ENCODE assay signal across 8 mouse cellular contexts in the genomic region with DNA sequence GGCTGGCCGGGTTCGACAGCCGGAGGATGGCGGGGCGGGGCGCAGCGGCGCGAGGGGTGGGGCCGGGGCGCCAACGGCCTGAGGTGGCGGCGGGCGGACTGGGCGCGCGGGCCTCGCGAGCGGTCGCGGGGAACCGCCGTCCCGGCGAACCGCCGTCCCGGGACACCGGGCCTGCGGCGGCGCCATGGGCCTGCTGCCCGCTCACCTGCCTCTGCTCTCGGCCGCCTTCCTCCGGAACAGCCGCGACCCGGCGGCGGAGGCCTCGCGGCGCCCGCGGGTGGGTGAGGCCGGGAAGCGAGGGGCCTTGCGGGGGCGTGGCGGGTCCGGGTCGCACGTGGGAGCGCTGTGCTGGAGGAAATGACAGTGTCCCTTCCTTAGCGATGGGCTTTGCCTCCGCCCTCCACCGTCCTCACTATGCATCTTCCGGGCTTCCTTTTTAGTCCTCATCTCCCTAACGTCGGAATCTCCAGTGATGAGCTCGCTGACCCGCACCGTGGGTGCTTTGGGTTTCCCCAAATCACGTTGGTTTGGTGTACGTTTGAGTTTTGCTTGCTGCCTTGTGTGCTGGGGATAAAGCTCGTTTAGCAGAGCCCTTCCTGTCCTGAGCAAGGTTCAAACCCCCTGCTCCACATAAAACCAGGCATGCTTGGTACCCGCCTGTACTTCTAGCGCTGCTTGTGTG. TPM values are rescaled to one million over a fixed set of nuclear protein-coding genes. Genes with fewer than 3 reads are reported as not detected.
DNase-seq lines count a peak whose midpoint lies in the region; ATAC-seq and TF ChIP-seq lines count a peak whose summit lies in the region.

No protein-coding gene starts in this region.

- H3K9me3 ChIP-seq in CH12.LX (replicated peaks; ENCODE audit: low read length) = peaks cover 3% of the 10 kb centered on the region
- H3K9me3 ChIP-seq in embryonic facial prominence, embryonic 13.5 days = no peaks in the 10 kb centered on the region
- H3K9me3 ChIP-seq in heart, embryonic 14.5 days (ENCODE audit: control insufficient read depth, low read length) = no peaks in the 10 kb centered on the region

- DNase-seq in 3T3-L1 (ENCODE audit: low read depth, low spot score) (peak; percentile 39), CH12.LX (ENCODE audit: extremely low read depth) (peak; percentile 41)
- DNase-seq in left cerebral cortex, postnatal 10 days (ENCODE audit: extremely low spot score in 1 of 2, low spot score in 2 of 2) = peak; percentile 19 to 75
- no peak for DNase-seq in layer of hippocampus, adult 9-10 months (ENCODE audit: low spot score)

- peaks cover 0 to 35% of the 10 kb centered on the region in 2 experiments for H3K36me3 ChIP-seq in CH12.LX (replicated peaks in 1 of 2; ENCODE audit: control insufficient read depth in 1 of 2, insufficient read depth in 1 of 2, low read length in 1 of 2)
- H3K36me3 ChIP-seq in embryonic facial prominence, embryonic 13.5 days = no peaks in the 10 kb centered on the region
- no peaks in the 10 kb centered on the region for H3K36me3 ChIP-seq in heart, embryonic 14.5 days (ENCODE audit: control insufficient read depth, insufficient read depth, low read length)
- no peaks in the 10 kb centered on the region for H3K36me3 ChIP-seq in macrophage (ENCODE audit: inconsistent target)
- no peaks in the 10 kb centered on the region for H3K36me3 ChIP-seq in small intestine, adult 2 months (ENCODE audit: control insufficient read depth, insufficient read depth, low read length)

- H3K4me2 ChIP-seq in CH12.LX (ENCODE audit: insufficient read depth, low read depth, poor library complexity, severe bottlenecking) = peak overlapping the region; percentile 79
- H3K4me2 ChIP-seq in embryonic facial prominence, embryonic 13.5 days = peak overlapping the region; percentile 93
- H3K4me2 ChIP-seq in heart, embryonic 14.5 days (ENCODE audit: low read length) = peak overlapping the region; percentile 94

- TF ChIP-seq CTCF in CH12.LX (conservative IDR thresholded peaks at IDR 0.05 in 1 of 2, IDR thresholded peaks at IDR 0.05 in 1 of 2; ENCODE audit: low read depth in 2 of 2, low read length in 2 of 2) = no peak
- TF ChIP-seq CTCF in small intestine, adult 2 months (IDR thresholded peaks at IDR 0.05; ENCODE audit: extremely low read depth, insufficient read length, insufficient replicate concordance, low read depth, low read length) = no peak

- H3K79me2 ChIP-seq in CH12.LX (replicated peaks; ENCODE audit: control insufficient read depth, extremely low read depth, insufficient read depth, poor library complexity, severe bottlenecking) (peaks cover 20% of the 10 kb centered on the region), macrophage (ENCODE audit: inconsistent target) (peaks cover 50% of the 10 kb centered on the region)

- ATAC-seq in embryonic facial prominence, embryonic 13.5 days (ENCODE audit: insufficient number of reproducible peaks, insufficient read depth, low FRiP score, low TSS enrichment, low read depth) = peak; percentile 70
- peak; percentile 65 for ATAC-seq in heart, embryonic 14.5 days (ENCODE audit: insufficient number of reproducible peaks, insufficient read depth, low FRiP score, low read depth)

- WGBS in embryonic facial prominence, embryonic 13.5 days = under 1% methylated on average over 71 of the region's 71 CpGs
- WGBS in heart, embryonic 14.5 days = 2% methylated on average over 38 of the region's 71 CpGs
- WGBS in macrophage (ENCODE audit: missing documents) = under 1% methylated on average over 51 of the region's 71 CpGs
- WGBS in small intestine, adult 2 months = 1% methylated on average over 71 of the region's 71 CpGs

- H3K27me3 ChIP-seq in CH12.LX (replicated peaks) = no peaks in the 10 kb centered on the region
- no peaks in the 10 kb centered on the region for H3K27me3 ChIP-seq in embryonic facial prominence, embryonic 13.5 days
- no peaks in the 10 kb centered on the region for H3K27me3 ChIP-seq in heart, embryonic 14.5 days (ENCODE audit: control insufficient read depth, insufficient read depth, low read length)
- H3K27me3 ChIP-seq in small intestine, adult 2 months (ENCODE audit: control insufficient read depth, insufficient read depth, low read length) = no peaks in the 10 kb centered on the region

- intact Hi-C loops in left cerebral cortex, postnatal 10 days (cut with DNase I) = loop anchor here (10.0 kb wide), 1 partner anchor 250 kb away; no protein-coding TSS in a partner anchor

- H3K4me1 ChIP-seq in CH12.LX (ENCODE audit: control insufficient read depth in 1 of 2, insufficient read depth in 2 of 2) = peaks cover 4 to 23% of the 10 kb centered on the region in 2 experiments; a peak in 3 of 4 replicates
- peaks cover 15% of the 10 kb centered on the region for H3K4me1 ChIP-seq in embryonic facial prominence, embryonic 13.5 days
- H3K4me1 ChIP-seq in heart, embryonic 14.5 days (ENCODE audit: control insufficient read depth in 2 of 2, insufficient read depth in 2 of 2, low read length in 2 of 2) = peaks cover 5 to 13% of the 10 kb centered on the region in 2 experiments
- peaks cover 3% of the 10 kb centered on the region; the same call in 1 of the 2 replicates for H3K4me1 ChIP-seq in small intestine, adult 2 months (ENCODE audit: control insufficient read depth, insufficient read depth, insufficient read length, low read length)

- in situ Hi-C loops in CH12.LX (cut with MboI; ENCODE audit: low pct_ligation_motif_present, low pct_unique_long_range_greater_than_20kb, low sequenced_read_pairs) = loop anchor here (25.0 kb wide), 2 partner anchors 233 to 433 kb away; no protein-coding TSS in a partner anchor

- no peak for TF ChIP-seq POLR2A in CH12.LX (IDR thresholded peaks at IDR 0.05; ENCODE audit: low read depth, low read length)
- no peak for TF ChIP-seq POLR2A in small intestine, adult 2 months (IDR thresholded peaks at IDR 0.05; ENCODE audit: low read depth, low read length)

- peak overlapping the region; percentile 74 for H3K9ac ChIP-seq in CH12.LX (ENCODE audit: insufficient read depth, low read depth)
- H3K9ac ChIP-seq in embryonic facial prominence, embryonic 13.5 days = peak overlapping the region; percentile 92
- peak overlapping the region; percentile 94 for H3K9ac ChIP-seq in heart, embryonic 14.5 days (ENCODE audit: low read length)

- dilution Hi-C loops in CH12.LX (cut with MboI; ENCODE audit: extremely low pct_ligation_motif_present, extremely low pct_unique_long_range_greater_than_20kb, low sequenced_read_pairs) = no loop called here

- H3K4me3 ChIP-seq in CH12.LX (replicated peaks in 1 of 3; ENCODE audit: low read depth in 2 of 3, low read length in 2 of 3, poor library complexity in 1 of 3) (peak overlapping the region; percentile 86 to 96 (median 90)), macrophage (ENCODE audit: inconsistent target) (peak overlapping the region; percentile 65)
- H3K4me3 ChIP-seq in embryonic facial prominence, embryonic 13.5 days = peak overlapping the region; percentile 95
- H3K4me3 ChIP-seq in heart, embryonic 14.5 days (ENCODE audit: control insufficient read depth in 1 of 2, insufficient read depth in 1 of 2, low read depth in 1 of 2, low read length in 2 of 2) = peak overlapping the region; percentile 94 to 96
- peak overlapping the region; percentile 93 for H3K4me3 ChIP-seq in small intestine, adult 2 months (ENCODE audit: low read depth, low read length)

- TF ChIP-seq RAD21 in CH12.LX (IDR thresholded peaks at IDR 0.05; ENCODE audit: low read depth, low read length) = no peak

- TF ChIP-seq EP300 in CH12.LX (IDR thresholded peaks at IDR 0.05; ENCODE audit: low read length) = no peak

- H3K27ac ChIP-seq in CH12.LX (ENCODE audit: insufficient read depth, low read depth) (no peak overlapping the region), macrophage (peak overlapping the region; percentile 40)
- peak overlapping the region; percentile 86 for H3K27ac ChIP-seq in embryonic facial prominence, embryonic 13.5 days
- peak overlapping the region; percentile 22 to 66; a peak in 3 of 4 replicates for H3K27ac ChIP-seq in heart, embryonic 14.5 days (replicated peaks in 1 of 2; ENCODE audit: control insufficient read depth in 1 of 2, insufficient read depth in 1 of 2, low read depth in 2 of 2, low read length in 2 of 2)
- no peak overlapping the region; the same call in 1 of the 2 replicates for H3K27ac ChIP-seq in small intestine, adult 2 months (ENCODE audit: insufficient read depth, low read depth, low read length)

RNA-seq across cellular contexts. Expression of gene Wdr48, which starts 0.5 kb away (rescaled TPM):
- total RNA-seq in CH12.LX (2012; rRNA removed) (26.7 and 26.9 TPM in 2 replicates), CH12.LX (2014; rRNA removed) (31.0 and 32.3 TPM in 2 replicates)
- polyA plus RNA-seq in CH12.LX (2012; ENCODE audit: insufficient read length, low read depth) (31.6 and 32.0 TPM in 2 replicates), macrophage (2018) (25.1 to 40.5 TPM (median 29.3 TPM) in 3 replicates)
- 53.3 and 58.1 TPM in 2 replicates for polyA plus RNA-seq in embryonic facial prominence, embryonic 13.5 days (2015; fragmentation: Nextera tagmentation; extraction: Ambion mirVana)
- 36.1 and 38.9 TPM in 2 replicates for polyA plus RNA-seq in heart, embryonic 14.5 days (2014; fragmentation: Nextera tagmentation; extraction: Ambion mirVana)
- total RNA-seq in left cerebral cortex, postnatal 10 days (2021) = 10 to 100 TPM; 75.7 to 85.8 TPM
- total RNA-seq in macrophage (2018; cell fraction: chromatin; rRNA removed) = 100 to 1,000 TPM in 24 of 26 experiments, 10 to 100 TPM in 2; 92.3 to 311 (median 134) TPM
- total RNA-seq in macrophage (2018; cell fraction: cytosol; rRNA removed) = 10 to 100 TPM; 29.0 to 47.5 (median 32.7) TPM
- total RNA-seq in macrophage (2018; cell fraction: nucleus; rRNA removed) = 100 to 1,000 TPM in 7 of 26 experiments, 10 to 100 TPM in 19; 51.1 to 167 (median 78.9) TPM
- 8.6 and 15.5 TPM in 2 replicates for polyA plus RNA-seq in small intestine, adult 2 months (2012; rRNA removed)

RNA-seq across cellular contexts. Expression of gene Gorasp1, which starts 42.2 kb away (rescaled TPM):
- total RNA-seq in CH12.LX (2012; rRNA removed) (10.9 and 12.6 TPM in 2 replicates), CH12.LX (2014; rRNA removed) (8.7 TPM in 2 replicates)
- polyA plus RNA-seq in CH12.LX (2012; ENCODE audit: insufficient read length, low read depth) (8.6 and 9.2 TPM in 2 replicates), macrophage (2018) (5.6 to 12.2 TPM (median 9.6 TPM) in 3 replicates)
- 28.0 and 31.9 TPM in 2 replicates for polyA plus RNA-seq in embryonic facial prominence, embryonic 13.5 days (2015; fragmentation: Nextera tagmentation; extraction: Ambion mirVana)
- polyA plus RNA-seq in heart, embryonic 14.5 days (2014; fragmentation: Nextera tagmentation; extraction: Ambion mirVana) = 19.5 and 23.2 TPM in 2 replicates
- 10 to 100 TPM; 26.1 to 26.2 TPM for total RNA-seq in left cerebral cortex, postnatal 10 days (2021)
- total RNA-seq in macrophage (2018; cell fraction: chromatin; rRNA removed) = 10 to 100 TPM in 11 of 26 experiments, 1 to 10 TPM in 15; 1.7 to 16.2 (median 8.2) TPM
- 10 to 100 TPM in 14 of 26 experiments, 1 to 10 TPM in 12; 4.2 to 15.1 (median 10.6) TPM for total RNA-seq in macrophage (2018; cell fraction: cytosol; rRNA removed)
- 10 to 100 TPM in 9 of 26 experiments, 1 to 10 TPM in 17; 2.4 to 24.8 (median 6.7) TPM for total RNA-seq in macrophage (2018; cell fraction: nucleus; rRNA removed)
- 9.7 and 11.7 TPM in 2 replicates for polyA plus RNA-seq in small intestine, adult 2 months (2012; rRNA removed)

RNA-seq across cellular contexts. Expression of gene Ttc21a, which starts 42.2 kb away (rescaled TPM):
- total RNA-seq in CH12.LX (2012; rRNA removed) (0.13 and 0.21 TPM in 2 replicates), CH12.LX (2014; rRNA removed) (0.19 TPM in 1 of 2 replicates, not detected in the other)
- polyA plus RNA-seq in CH12.LX (2012; ENCODE audit: insufficient read length, low read depth) (0.47 and 0.48 TPM in 2 replicates), macrophage (2018) (0.05 to 0.09 TPM (median 0.06 TPM) in 3 replicates)
- 0.28 and 0.54 TPM in 2 replicates for polyA plus RNA-seq in embryonic facial prominence, embryonic 13.5 days (2015; fragmentation: Nextera tagmentation; extraction: Ambion mirVana)
- polyA plus RNA-seq in heart, embryonic 14.5 days (2014; fragmentation: Nextera tagmentation; extraction: Ambion mirVana) = 0.07 and 0.49 TPM in 2 replicates
- total RNA-seq in left cerebral cortex, postnatal 10 days (2021) = 1 to 10 TPM; 1.1 TPM
- 1 to 10 TPM in 15 of 26 experiments, under 1 TPM in 11; 0.25 to 7.3 (median 1.7) TPM for total RNA-seq in macrophage (2018; cell fraction: chromatin; rRNA removed)
- 1 to 10 TPM in 4 of 26 experiments, under 1 TPM in 22; 0.03 to 1.3 (median 0.32) TPM for total RNA-seq in macrophage (2018; cell fraction: cytosol; rRNA removed)
- 1 to 10 TPM in 13 of 26 experiments, under 1 TPM in 13; 0.27 to 4.3 (median 0.97) TPM for total RNA-seq in macrophage (2018; cell fraction: nucleus; rRNA removed)
- not detected in 2 replicates for polyA plus RNA-seq in small intestine, adult 2 months (2012; rRNA removed)

Comparison
In these comparisons a context has a peak if more than half of its experiments do, and no peak if none do; other contexts are left out.
1. H3K27ac ChIP-seq: peak in embryonic facial prominence, embryonic 13.5 days (single experiment), heart, embryonic 14.5 days (2 of 2) and macrophage (single experiment); none in CH12.LX (single experiment) and small intestine, adult 2 months (single experiment).
2. Peak in every context shown above with its lines, with median percentiles within 50 percentile points of each other: H3K4me2 ChIP-seq, H3K4me3 ChIP-seq and H3K9ac ChIP-seq.